Mouse (Mus musculus): Measurements from ENCODE around the gene Auts2.

The Auts2 gene

GRCm38 (mm10) chr5:132231280-132232047 is 311.7 kb downstream of the Auts2 start:
- DNase-seq: peak; percentile 54

- DNase-seq: peak; percentile 65
Observed at GRCm38 (mm10) chr5:132229644-132230357, 313.3 kb downstream of the Auts2 start.

GRCm38 (mm10) chr5:132229023-132229422 is 314.1 kb downstream of the Auts2 start:
- DNase-seq: no peak

- DNase-seq: no peak
Observed at GRCm38 (mm10) chr5:132220376-132220930, 322.7 kb downstream of the Auts2 start.

GRCm38 (mm10) chr5:132216143-132216542 is 327.0 kb downstream of the Auts2 start:
- no peak for DNase-seq

- DNase-seq: no peak
Observed at GRCm38 (mm10) chr5:132212446-132212845, 330.7 kb downstream of the Auts2 start.

- no peak for DNase-seq
Observed at GRCm38 (mm10) chr5:132209694-132210093, 333.4 kb downstream of the Auts2 start.

- no peak for DNase-seq
Observed at GRCm38 (mm10) chr5:132206220-132206619, 336.9 kb downstream of the Auts2 start.

GRCm38 (mm10) chr5:132203846-132204245 is 339.3 kb downstream of the Auts2 start:
- DNase-seq: no peak

GRCm38 (mm10) chr5:132201077-132201645 is 342.0 kb downstream of the Auts2 start:
- peak; percentile 14 for DNase-seq

- no peak for DNase-seq
Observed at GRCm38 (mm10) chr5:132200595-132200994, 342.5 kb downstream of the Auts2 start.

GRCm38 (mm10) chr5:132195048-132195533 is 348.1 kb downstream of the Auts2 start:
- DNase-seq: peak; percentile 17

- DNase-seq: no peak
Observed at GRCm38 (mm10) chr5:132190190-132190589, 353.0 kb downstream of the Auts2 start.

- DNase-seq: no peak
Observed at GRCm38 (mm10) chr5:132186659-132187058, 356.5 kb downstream of the Auts2 start.

- DNase-seq: no peak
Observed at GRCm38 (mm10) chr5:132186221-132186620, 356.9 kb downstream of the Auts2 start.

- DNase-seq: no peak
Observed at GRCm38 (mm10) chr5:132184395-132185095, 358.6 kb downstream of the Auts2 start.

- no peak for DNase-seq
Observed at GRCm38 (mm10) chr5:132182077-132182476, 361.1 kb downstream of the Auts2 start.

GRCm38 (mm10) chr5:132170010-132170409 is 373.1 kb downstream of the Auts2 start:
- peak; percentile 18 for DNase-seq

GRCm38 (mm10) chr5:132168805-132169204 is 374.3 kb downstream of the Auts2 start:
- DNase-seq: no peak

- DNase-seq: no peak
Observed at GRCm38 (mm10) chr5:132168224-132168623, 374.9 kb downstream of the Auts2 start.

GRCm38 (mm10) chr5:132166559-132166958 is 376.6 kb downstream of the Auts2 start:
- no peak for DNase-seq

- no peak for DNase-seq
Observed at GRCm38 (mm10) chr5:132163960-132164359, 379.2 kb downstream of the Auts2 start.

GRCm38 (mm10) chr5:132162206-132162533 is 381.0 kb downstream of the Auts2 start:
- no peak for DNase-seq
